Mouse (Mus musculus) frontal cortex, adult (tissue): ENCODE measurements around the gene Hist1h4k.
"Not testable (repeated sequence)": the region's sequence is repeated elsewhere in the genome, so short reads cannot be mapped to it uniquely, and the experiment has no call there.

Source experiments
- ATAC-seq: cut with Nextera tagmentation; 2 replicates; pipeline ENCODE4 v1.9.2; 2017; ENCODE audit warnings: mild to moderate bottlenecking, moderate library complexity, mixed read lengths; ENCODE audit not compliant: low TSS enrichment

The Hist1h4k gene

GRCm38 (mm10) chr13:21750159-21751017, at the start of gene Hist1h4k:
TSS of gene Hist1h4k (minus strand) at chr13:21750505.
- ATAC-seq: peak; percentile 89

GRCm38 (mm10) chr13:21797163-21797562, 46.9 kb upstream of the Hist1h4k start:
- not testable (repeated sequence) for ATAC-seq

GRCm38 (mm10) chr13:21795584-21795983, 45.3 kb upstream of the Hist1h4k start:
- no peak for ATAC-seq

GRCm38 (mm10) chr13:21790601-21791283, 40.4 kb upstream of the Hist1h4k start:
- ATAC-seq: no peak

- ATAC-seq: no peak
Measured at GRCm38 (mm10) chr13:21789925-21790324, 39.6 kb upstream of the Hist1h4k start.

GRCm38 (mm10) chr13:21787760-21788593, 37.7 kb upstream of the Hist1h4k start:
- no peak for ATAC-seq

- peak; percentile 97 for ATAC-seq
Measured at GRCm38 (mm10) chr13:21786899-21787629, 36.8 kb upstream of the Hist1h4k start, which contains the start of the genes Hist1h2an and Hist1h2bp. TSS of gene Hist1h2an (minus strand) at chr13:21787218. TSS of gene Hist1h2bp (plus strand) at chr13:21787461.

- ATAC-seq: no peak
Measured at GRCm38 (mm10) chr13:21786189-21786898, 36.0 kb upstream of the Hist1h4k start.

- no peak for ATAC-seq
Measured at GRCm38 (mm10) chr13:21784311-21784710, 34.0 kb upstream of the Hist1h4k start.

GRCm38 (mm10) chr13:21783734-21784161, 33.4 kb upstream of the Hist1h4k start:
- no peak for ATAC-seq

- peak; percentile 75 for ATAC-seq
Measured at GRCm38 (mm10) chr13:21783255-21783617, 32.9 kb upstream of the Hist1h4k start, which contains the start of gene Hist1h3i. TSS of gene Hist1h3i (minus strand) at chr13:21783370.

- not testable (repeated sequence) for ATAC-seq
Measured at GRCm38 (mm10) chr13:21782361-21783254, 32.3 kb upstream of the Hist1h4k start.

- no peak for ATAC-seq
Measured at GRCm38 (mm10) chr13:21781639-21782038, 31.3 kb upstream of the Hist1h4k start.

- no peak for ATAC-seq
Measured at GRCm38 (mm10) chr13:21781021-21781555, 30.8 kb upstream of the Hist1h4k start.

- ATAC-seq: peak; percentile 66
Measured at GRCm38 (mm10) chr13:21779767-21780731, 29.7 kb upstream of the Hist1h4k start, which contains the start of gene Hist1h1b. TSS of gene Hist1h1b (minus strand) at chr13:21780625.

- peak; percentile 92 for ATAC-seq
Measured at GRCm38 (mm10) chr13:21778814-21779766, 28.8 kb upstream of the Hist1h4k start.

- no peak for ATAC-seq
Measured at GRCm38 (mm10) chr13:21755707-21756106, 5.4 kb upstream of the Hist1h4k start.
